Mouse (Mus musculus) monocyte, adult 2 months (primary cell): ENCODE data around the gene Trio.

Source experiments
- DNase-seq, 2 experiments: peaks; one replicate each; pipeline ENCODE4 v3.0.0; 2022; ENCODE audit warnings: low spot score in 2 of 2, low read depth in 1 of 2

The Trio gene

DNA sequence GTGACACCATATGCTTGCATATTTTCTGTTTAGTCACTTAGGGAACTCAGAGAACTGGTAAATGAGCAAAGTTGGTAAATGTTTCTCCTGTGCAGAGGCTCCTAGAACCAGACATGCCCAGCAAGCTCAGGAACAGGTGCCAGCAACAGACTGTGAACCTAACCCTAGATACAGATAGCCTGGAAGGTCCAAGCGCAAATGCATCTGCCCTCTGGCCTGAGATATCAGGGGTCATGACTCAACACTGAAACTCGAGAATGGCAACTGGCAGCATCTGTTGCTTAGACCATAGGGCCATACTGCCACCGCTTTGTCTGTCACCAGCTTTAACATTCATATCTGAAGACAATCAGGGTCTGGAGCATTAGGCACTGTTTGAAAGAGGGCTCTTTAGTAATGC, 72.1 kb downstream of the Trio start:
- no peak for DNase-seq

- no peak for DNase-seq
Observed at GRCm38 (mm10) chr15:27951195-27951594, 74.5 kb downstream of the Trio start.

- no peak for DNase-seq
Observed at GRCm38 (mm10) chr15:27949196-27949595, 76.5 kb downstream of the Trio start.

DNA sequence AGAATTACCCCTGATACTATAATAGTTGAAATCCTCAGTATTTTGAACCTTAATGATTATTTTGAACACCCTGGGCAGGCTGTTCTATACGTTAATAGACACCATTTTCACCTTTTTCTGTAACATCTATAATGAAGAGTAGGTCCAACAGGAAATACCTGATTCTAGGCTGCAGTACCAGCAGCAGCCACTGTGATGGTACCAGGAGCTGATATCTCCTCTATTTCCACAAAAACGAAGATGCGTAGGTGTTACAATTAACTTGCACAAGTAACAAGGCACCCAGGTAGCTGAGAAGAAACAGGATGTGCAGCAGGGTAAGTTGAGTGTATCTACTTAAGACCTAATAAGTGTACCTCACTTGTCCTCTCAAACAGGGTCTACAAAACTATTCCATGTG, 77.8 kb downstream of the Trio start:
- DNase-seq = no peak

GRCm38 (mm10) chr15:27945570-27945969, 80.1 kb downstream of the Trio start:
- no peak for DNase-seq

- no peak for DNase-seq
Observed at GRCm38 (mm10) chr15:27944898-27945297, 80.8 kb downstream of the Trio start.

- DNase-seq = no peak
Observed at GRCm38 (mm10) chr15:27943486-27944195, 82.0 kb downstream of the Trio start.

GRCm38 (mm10) chr15:27942148-27942847, 83.3 kb downstream of the Trio start:
- no peak for DNase-seq

- DNase-seq = no peak
Observed at GRCm38 (mm10) chr15:27941441-27941840, 84.2 kb downstream of the Trio start.

GRCm38 (mm10) chr15:27941020-27941419, 84.6 kb downstream of the Trio start:
- no peak for DNase-seq

GRCm38 (mm10) chr15:27940032-27940431, 85.6 kb downstream of the Trio start:
- no peak for DNase-seq

DNA sequence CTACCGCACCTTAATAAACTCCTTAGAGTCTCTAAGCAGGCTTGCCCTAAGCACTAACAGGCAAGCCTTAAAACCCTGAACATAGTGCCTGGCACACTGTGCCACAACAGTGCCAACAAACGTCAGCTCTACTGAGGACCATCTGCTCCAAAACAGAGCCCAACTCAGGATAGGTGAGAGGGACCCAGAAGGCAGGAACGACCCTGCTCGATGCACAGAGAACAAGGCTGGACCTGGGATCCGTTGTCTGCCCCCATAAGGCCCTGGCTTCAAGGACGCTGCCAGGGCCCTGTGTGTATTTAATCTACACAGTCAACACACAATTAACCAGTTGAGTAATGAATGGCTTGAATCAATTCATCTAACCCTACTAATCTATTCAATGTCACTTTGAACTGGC, 86.8 kb downstream of the Trio start:
- DNase-seq = no peak

GRCm38 (mm10) chr15:27937861-27938833, 87.5 kb downstream of the Trio start:
- DNase-seq = no peak

GRCm38 (mm10) chr15:27937003-27937860, 88.4 kb downstream of the Trio start:
- DNase-seq = peak in 1 of 2 experiments; percentile 6

- no peak for DNase-seq
Observed at GRCm38 (mm10) chr15:27935772-27936746, 89.6 kb downstream of the Trio start.

DNA sequence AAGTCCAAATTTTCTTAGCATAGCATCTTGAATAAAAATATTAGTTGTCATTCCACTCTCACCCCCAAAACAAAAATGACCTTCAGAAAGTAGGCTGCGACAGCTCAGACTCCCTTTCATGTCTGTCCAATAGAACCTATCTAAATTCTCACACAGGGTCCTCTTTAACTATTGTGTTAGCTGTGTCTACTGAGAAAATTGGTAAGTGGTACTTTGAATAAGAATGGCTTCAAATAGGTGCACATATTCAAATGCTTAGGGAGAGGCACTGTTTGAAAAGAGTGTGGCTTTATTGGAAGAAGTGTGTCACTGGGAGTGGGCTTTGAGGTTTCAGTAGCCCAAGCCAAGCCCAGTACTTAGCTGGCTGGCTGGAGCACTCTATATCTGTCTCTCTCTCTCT, 92.4 kb downstream of the Trio start:
- no peak for DNase-seq

GRCm38 (mm10) chr15:27931891-27932290, 93.8 kb downstream of the Trio start:
- no peak for DNase-seq

DNA sequence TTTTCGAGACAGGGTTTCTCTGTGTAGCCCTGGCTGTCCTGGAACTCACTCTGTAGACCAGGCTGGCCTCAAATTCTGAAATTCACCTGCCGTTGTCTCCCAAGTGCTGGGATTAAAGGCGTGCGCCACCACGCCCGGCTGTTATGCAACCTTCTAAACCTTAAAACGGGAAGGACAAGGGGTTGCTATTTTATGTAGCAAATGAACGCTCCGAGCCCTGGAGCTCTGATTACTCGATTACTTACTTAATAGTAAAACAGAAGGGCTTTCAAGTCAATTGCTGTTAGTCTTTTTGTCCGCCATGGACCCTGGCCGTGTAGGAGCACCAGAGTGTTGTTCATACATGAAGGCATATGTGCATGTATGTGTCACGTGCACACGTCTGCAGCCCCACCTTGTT, 94.2 kb downstream of the Trio start:
- DNase-seq = no peak

DNA sequence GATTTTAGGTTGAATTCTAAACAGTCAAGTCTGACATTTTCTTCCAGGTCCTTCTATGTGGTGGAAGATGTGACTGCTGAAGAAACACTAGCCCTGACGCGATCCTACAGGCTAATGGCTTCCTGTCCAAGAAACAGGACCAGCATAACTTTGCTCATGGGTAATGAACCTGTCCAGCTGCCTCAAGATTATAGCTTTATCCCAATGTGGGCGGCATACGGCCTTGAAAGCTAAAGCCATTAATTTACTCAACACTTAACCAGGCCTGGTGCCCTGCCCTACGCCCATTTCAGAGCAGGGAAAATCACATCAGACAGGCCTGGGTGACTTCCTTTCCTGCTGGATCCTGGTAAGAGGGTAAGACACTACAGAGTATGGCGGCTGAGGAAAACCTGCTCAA, 98.0 kb downstream of the Trio start:
- no peak for DNase-seq

DNA sequence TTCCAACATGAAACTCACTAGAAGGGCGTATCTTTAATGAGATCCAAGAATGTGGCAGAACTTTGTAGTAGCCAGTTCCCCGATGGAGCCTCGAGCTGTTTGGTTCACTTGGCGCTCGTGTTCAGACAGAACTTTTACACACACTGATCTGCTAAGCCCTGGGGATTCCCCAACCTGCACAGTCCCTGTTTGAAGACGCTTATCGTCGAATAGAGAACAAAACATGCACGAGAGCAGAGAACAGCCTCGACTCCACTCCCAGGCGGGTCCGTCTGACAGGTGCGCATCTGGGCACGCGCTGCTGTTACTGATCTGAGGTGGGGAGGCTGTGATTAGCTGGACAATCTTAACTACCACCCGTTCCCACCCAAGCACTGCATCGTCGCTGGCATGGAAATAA, 98.7 kb downstream of the Trio start:
- no peak for DNase-seq
